Comparison of ENCODE assay signal across 17 mouse cellular contexts in the genomic region with DNA sequence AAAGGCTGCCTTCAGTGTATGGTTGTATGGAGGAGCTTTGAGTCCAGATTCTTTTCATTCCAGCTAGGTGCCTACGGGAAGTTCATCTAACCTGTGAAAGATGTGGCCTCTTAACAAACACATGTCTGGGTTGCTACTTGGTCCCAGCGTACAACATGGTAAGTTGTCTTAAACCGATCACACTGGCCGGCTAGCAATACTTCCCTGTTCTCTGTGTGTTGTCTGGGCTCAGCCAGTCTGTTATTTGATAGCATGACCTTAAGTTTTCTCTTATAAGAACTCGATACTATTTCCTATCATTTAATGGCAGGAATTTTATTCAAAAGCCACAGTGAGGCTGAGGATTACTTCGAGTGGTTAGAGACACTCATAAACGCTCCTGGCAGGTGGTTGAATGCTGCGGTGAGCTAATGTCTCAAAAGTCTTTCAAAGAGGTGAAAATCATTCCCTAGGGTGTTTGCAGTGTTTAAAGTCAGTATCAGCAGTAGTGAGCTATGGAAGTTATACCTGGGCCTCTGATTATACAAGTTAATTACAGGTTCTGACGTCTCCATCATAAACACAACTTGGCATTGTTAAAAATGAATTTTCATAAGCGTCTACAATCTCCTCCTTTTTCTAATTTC.
"Had no signal": no experiment of that assay in that cellular context is flagged by ENCODE, and none has a peak within 500 bp of the region (broad histone marks: within the 10 kb centered on the region; RNA-seq: fewer than 3 reads in every experiment).

No protein-coding gene starts in this region.

- H3K27ac ChIP-seq: lung, embryonic 15.5 days; macrophage; midbrain, embryonic 13.5 days; midbrain, embryonic 15.5 days; neural tube, embryonic 12.5 days; stomach, embryonic 15.5 days; stomach, postnatal 0 days had no signal

- H3K9me3 ChIP-seq: lung, embryonic 15.5 days; midbrain, embryonic 13.5 days; midbrain, embryonic 15.5 days; neural tube, embryonic 12.5 days; stomach, embryonic 15.5 days had no signal

- H3K36me3 ChIP-seq: lung, embryonic 15.5 days; midbrain, embryonic 13.5 days; midbrain, embryonic 15.5 days; neural tube, embryonic 12.5 days; stomach, embryonic 15.5 days had no signal

- H3K4me3 ChIP-seq: lung, embryonic 15.5 days; megakaryocyte, embryonic 14.5 days; midbrain, embryonic 13.5 days; midbrain, embryonic 15.5 days; neural tube, embryonic 12.5 days; stomach, embryonic 15.5 days had no signal

- H3K4me1 ChIP-seq: lung, embryonic 15.5 days; megakaryocyte, embryonic 14.5 days; midbrain, embryonic 13.5 days; midbrain, embryonic 15.5 days; neural tube, embryonic 12.5 days; stomach, embryonic 15.5 days had no signal

- H3K4me2 ChIP-seq: lung, embryonic 15.5 days; midbrain, embryonic 11.5 days; midbrain, embryonic 13.5 days; midbrain, embryonic 15.5 days; neural tube, embryonic 12.5 days; stomach, embryonic 15.5 days had no signal

- DNase-seq: lung, adult 2 months; lung, postnatal 14 days; lung, postnatal 36 days; right cerebral cortex, postnatal 14 days; thymus, adult 2 months; thymus, postnatal 14 days; thymus, postnatal 36 days had no signal

- H3K9ac ChIP-seq: lung, embryonic 15.5 days; midbrain, embryonic 13.5 days; midbrain, embryonic 15.5 days; neural tube, embryonic 12.5 days; stomach, embryonic 15.5 days had no signal

- H3K27me3 ChIP-seq: lung, embryonic 15.5 days; megakaryocyte, embryonic 14.5 days; midbrain, embryonic 15.5 days; neural tube, embryonic 12.5 days; stomach, embryonic 15.5 days had no signal

- ATAC-seq: lung, postnatal 0 days; midbrain, embryonic 13.5 days; midbrain, embryonic 15.5 days had no signal
